Mouse (Mus musculus) neural tube, embryonic 14.5 days (tissue): ENCODE results near the gene Lama2. TPM values are rescaled to one million over a fixed set of nuclear protein-coding genes. Genes with fewer than 3 reads are reported as not detected.
A peak's percentile ranks its signal among the peaks of the same experiment; 100 is the strongest.

Experiments
- ATAC-seq: fragments of 200-750 bp; cut with Nextera tagmentation; 2 replicates; pipeline ENCODE4 v1.8.0; 2017; ENCODE audit warnings: low read depth, mild to moderate bottlenecking, moderate TSS enrichment, moderate library complexity
- H3K27ac ChIP-seq: fragments of 300-500 bp; sonication (generic); 2 replicates; pipeline ENCODE4 v1.5.1; 2014; ENCODE audit warnings: low read depth, mild to moderate bottlenecking, control low read depth, low read length, moderate library complexity, mixed read lengths
- H3K27me3 ChIP-seq: fragments of 300-500 bp; sonication (generic); 2 replicates; pipeline ENCODE4 v1.6.1; 2014; ENCODE audit warnings: low read length; ENCODE audit not compliant: control insufficient read depth, insufficient read depth
- H3K36me3 ChIP-seq: fragments of 300-500 bp; sonication (generic); 2 replicates; pipeline ENCODE4 v1.6.1; 2014; ENCODE audit warnings: low read length, mixed read lengths; ENCODE audit not compliant: control insufficient read depth, insufficient read depth
- H3K4me1 ChIP-seq: fragments of 300-500 bp; sonication (generic); 2 replicates; pipeline ENCODE4 v1.6.1; 2014; ENCODE audit warnings: low read length; ENCODE audit not compliant: control insufficient read depth, insufficient read depth
- H3K4me2 ChIP-seq: fragments of 300-500 bp; sonication (generic); 2 replicates; pipeline ENCODE4 v1.6.1; 2014; ENCODE audit warnings: mild to moderate bottlenecking, low read depth, low read length, control low read depth
- H3K4me3 ChIP-seq: fragments of 300-500 bp; sonication (generic); 2 replicates; pipeline ENCODE4 v1.5.1; 2014; ENCODE audit warnings: low read depth, low read length, control low read depth, mixed read lengths
- H3K9ac ChIP-seq: fragments of 300-500 bp; sonication (generic); replicated peaks from 2 replicates; pipeline ENCODE4 v1.6.1; 2014; ENCODE audit warnings: low read depth, mild to moderate bottlenecking, control low read depth, low read length, mixed read lengths
- H3K9me3 ChIP-seq: fragments of 300-500 bp; sonication (generic); 2 replicates; pipeline ENCODE4 v1.6.1; 2016; ENCODE audit warnings: low read length; ENCODE audit not compliant: control insufficient read depth
- WGBS: fragments of 180-500 bp; shearing (Covaris S2); extraction: QIAGEN DNeasy Blood & Tissue Kit; methylation state at CpG from one replicate; pipeline ENCODE4 v1.1.7; 2014; 5-methylcytosine and 5-hydroxymethylcytosine counted together
- polyA plus RNA-seq: library from polyadenylated mRNA; unstranded; fragments of >200 nt; fragmentation: Nextera tagmentation; extraction: Ambion mirVana; gene quantifications from 2 replicates; pipeline ENCODE4 v1.2.1, GENCODE M21; 2014

Gene Lama2
- polyA plus RNA-seq, 1 experiment from 2014 or later, result 0.86 TPM

- Histone ChIP-seq H3K9ac (no peak overlapping the region), H3K9me3 (no peaks in the 10 kb centered on the region), H3K4me2 (no peak overlapping the region), H3K4me1 (no peaks in the 10 kb centered on the region), H3K4me3 (no peak overlapping the region), H3K36me3 (no peaks in the 10 kb centered on the region), H3K27ac (no peak overlapping the region), H3K27me3 (no peaks in the 10 kb centered on the region)
- no peak for ATAC-seq
- 89% methylated on average over 2 of the region's 2 CpGs for WGBS
Observed at GRCm38 (mm10) chr10:27116938-27117647, 502.5 kb downstream of the Lama2 start.

DNA sequence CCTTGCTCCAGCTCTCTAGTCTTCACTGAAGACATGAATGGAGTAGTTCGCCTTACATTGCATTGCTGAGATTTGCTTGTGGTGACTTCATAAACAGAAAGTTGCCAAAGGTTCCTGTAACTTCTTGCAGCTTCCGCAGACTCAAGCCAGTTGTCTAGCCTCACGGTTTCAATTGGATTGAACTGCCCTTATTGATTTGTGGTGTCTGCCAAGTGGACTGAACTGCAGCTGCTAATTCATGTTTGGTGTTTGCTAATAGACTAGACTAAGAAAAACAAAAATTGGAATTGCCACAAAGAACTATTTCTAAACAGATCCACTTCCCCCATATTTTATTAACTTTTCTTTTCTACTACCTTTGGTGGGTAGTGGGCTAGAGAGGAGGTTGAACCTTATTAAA is 505.4 kb downstream of the Lama2 start:
- no peaks in the 10 kb centered on the region for H3K9me3 ChIP-seq
- no peaks in the 10 kb centered on the region for H3K4me1 ChIP-seq
- no peak overlapping the region for H3K9ac ChIP-seq
- H3K36me3 ChIP-seq, result no peaks in the 10 kb centered on the region
- H3K27ac ChIP-seq, result no peak overlapping the region
- ATAC-seq, result no peak
- H3K27me3 ChIP-seq, result no peaks in the 10 kb centered on the region
- no peak overlapping the region for H3K4me2 ChIP-seq
- no peak overlapping the region for H3K4me3 ChIP-seq
- 96% methylated on average over 3 of the region's 3 CpGs for WGBS

- 84% methylated on average over 5 of the region's 5 CpGs for WGBS
- Histone ChIP-seq H3K9ac (no peak overlapping the region), H3K4me2 (no peak overlapping the region), H3K27ac (no peak overlapping the region), H3K9me3 (no peaks in the 10 kb centered on the region; the same call in 1 of the 2 replicates), H3K4me3 (no peak overlapping the region), H3K27me3 (no peaks in the 10 kb centered on the region), H3K4me1 (no peaks in the 10 kb centered on the region), H3K36me3 (no peaks in the 10 kb centered on the region)
- no peak for ATAC-seq
Observed at GRCm38 (mm10) chr10:27103811-27104210, 515.7 kb downstream of the Lama2 start.

DNA sequence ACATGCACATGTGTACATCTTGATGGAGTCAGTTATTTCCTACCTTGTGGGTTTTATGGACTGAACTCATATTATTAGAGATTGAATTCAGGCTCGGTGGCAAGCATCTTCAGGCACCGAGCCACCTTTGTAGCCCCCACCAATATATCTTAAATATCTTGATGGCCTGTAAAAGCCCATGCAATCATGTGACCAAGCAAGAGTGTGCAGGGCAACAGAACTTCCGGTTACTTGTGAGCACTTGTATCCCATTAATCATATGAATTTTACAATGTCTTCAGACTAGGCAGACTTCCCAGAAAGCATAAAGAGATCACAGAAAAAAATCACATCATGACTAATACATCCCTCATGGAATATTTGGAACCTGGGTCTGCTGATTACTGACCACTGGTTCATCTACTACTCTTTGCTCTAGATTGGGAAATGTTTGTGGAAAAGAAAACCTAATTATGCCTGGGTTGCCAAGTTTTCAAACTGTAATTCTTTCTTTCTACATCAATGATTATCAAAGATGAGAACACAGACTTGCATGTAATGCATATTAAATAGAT is 517.7 kb downstream of the Lama2 start:
- Histone ChIP-seq H3K27me3 (no peaks in the 10 kb centered on the region), H3K9me3 (no peaks in the 10 kb centered on the region; the same call in 1 of the 2 replicates), H3K4me2 (no peak overlapping the region), H3K36me3 (no peaks in the 10 kb centered on the region), H3K27ac (no peak overlapping the region), H3K4me3 (no peak overlapping the region), H3K4me1 (no peaks in the 10 kb centered on the region), H3K9ac (no peak overlapping the region)
- no peak for ATAC-seq
- 79% methylated on average over 3 of the region's 3 CpGs for WGBS

DNA sequence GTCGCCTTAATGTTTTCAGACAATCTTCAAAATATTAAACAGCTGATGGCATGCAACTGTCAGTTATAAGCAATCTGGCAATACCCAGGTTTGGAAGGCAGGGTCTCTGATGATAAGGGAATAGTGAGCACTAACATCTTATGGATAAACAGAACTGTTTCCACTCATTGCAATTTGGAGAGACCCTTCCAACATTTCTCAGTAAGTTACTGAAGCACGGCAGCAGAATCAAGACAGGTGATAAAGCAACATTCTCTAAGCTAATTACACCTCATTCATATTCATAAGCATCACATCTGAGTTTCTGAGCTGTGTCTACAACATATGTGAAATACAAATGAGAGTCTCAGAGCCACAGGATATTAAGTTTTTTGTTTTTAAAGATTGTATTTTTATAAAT is 542.4 kb downstream of the Lama2 start:
- Histone ChIP-seq H3K4me2 (no peak overlapping the region), H3K4me1 (no peaks in the 10 kb centered on the region), H3K27me3 (no peaks in the 10 kb centered on the region), H3K27ac (no peak overlapping the region), H3K36me3 (no peaks in the 10 kb centered on the region), H3K9ac (no peak overlapping the region), H3K4me3 (no peak overlapping the region), H3K9me3 (no peaks in the 10 kb centered on the region)
- WGBS, result 58% methylated on average over 2 of the region's 2 CpGs
- ATAC-seq, result no peak; the same call in 1 of the 2 replicates

- H3K4me2 ChIP-seq, result no peak overlapping the region
- WGBS, result 90% methylated on average over 2 of the region's 2 CpGs
- H3K9me3 ChIP-seq, result no peaks in the 10 kb centered on the region
- no peak overlapping the region for H3K27ac ChIP-seq
- no peak for ATAC-seq
- no peaks in the 10 kb centered on the region for H3K36me3 ChIP-seq
- H3K27me3 ChIP-seq, result no peaks in the 10 kb centered on the region
- H3K4me1 ChIP-seq, result no peaks in the 10 kb centered on the region
- no peak overlapping the region for H3K9ac ChIP-seq
- no peak overlapping the region for H3K4me3 ChIP-seq
Observed at GRCm38 (mm10) chr10:27068794-27069435, 550.6 kb downstream of the Lama2 start.

DNA sequence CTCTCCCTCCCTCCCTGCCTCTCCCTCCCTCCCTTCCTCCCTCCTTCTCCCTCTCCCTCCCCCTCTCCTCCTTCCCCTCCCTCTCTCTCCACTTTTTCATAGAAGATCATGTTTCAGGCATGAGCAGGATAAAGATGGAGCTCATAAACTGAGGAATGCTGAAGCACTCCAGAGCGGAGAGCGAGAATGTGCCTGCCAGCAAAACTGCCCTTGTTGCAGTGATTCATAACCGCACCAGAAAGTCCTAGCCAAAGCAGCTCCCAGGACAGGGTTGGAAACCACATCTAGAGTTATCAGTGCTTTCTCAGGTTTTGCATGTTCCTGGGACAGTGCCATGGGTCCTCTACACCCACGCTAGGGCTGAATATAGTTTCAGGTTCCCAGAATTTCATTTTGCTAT is 555.9 kb downstream of the Lama2 start:
- no peak overlapping the region for H3K4me2 ChIP-seq
- WGBS, result 66% methylated on average over 4 of the region's 4 CpGs
- no peaks in the 10 kb centered on the region for H3K36me3 ChIP-seq
- no peaks in the 10 kb centered on the region for H3K9me3 ChIP-seq
- H3K4me1 ChIP-seq, result no peaks in the 10 kb centered on the region
- peak; percentile 61; the same call in 1 of the 2 replicates for ATAC-seq
- no peak overlapping the region for H3K4me3 ChIP-seq
- no peaks in the 10 kb centered on the region for H3K27me3 ChIP-seq
- H3K27ac ChIP-seq, result no peak overlapping the region
- no peak overlapping the region for H3K9ac ChIP-seq

- Histone ChIP-seq H3K27me3 (no peaks in the 10 kb centered on the region), H3K4me1 (no peaks in the 10 kb centered on the region), H3K4me3 (no peak overlapping the region), H3K4me2 (no peak overlapping the region), H3K9me3 (no peaks in the 10 kb centered on the region), H3K9ac (no peak overlapping the region), H3K27ac (no peak overlapping the region), H3K36me3 (no peaks in the 10 kb centered on the region)
- WGBS, result 56% methylated on average over 4 of the region's 4 CpGs
- no peak for ATAC-seq
Observed at GRCm38 (mm10) chr10:27054488-27054887, 565.1 kb downstream of the Lama2 start.

DNA sequence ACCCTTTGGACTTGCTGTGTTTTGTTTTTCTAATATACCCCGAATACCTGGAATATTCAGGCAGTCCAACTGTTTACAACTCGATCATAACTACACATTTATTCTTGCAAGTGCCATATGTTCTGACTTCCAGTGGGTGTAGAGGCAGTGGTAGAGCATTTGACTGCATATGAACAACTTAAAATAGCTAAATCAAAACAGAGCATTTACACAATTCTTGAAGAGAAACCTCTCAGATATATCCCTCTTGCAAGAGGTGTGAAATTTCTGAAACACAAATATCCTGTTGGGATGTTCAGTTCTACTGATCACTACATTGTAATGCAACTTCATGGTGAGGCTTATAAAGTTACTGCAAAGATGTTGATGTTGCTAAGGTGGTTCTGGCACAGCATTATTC is 572.4 kb downstream of the Lama2 start:
- 81% methylated on average over 2 of the region's 2 CpGs for WGBS
- no peak overlapping the region for H3K27ac ChIP-seq
- H3K9me3 ChIP-seq, result no peaks in the 10 kb centered on the region
- no peaks in the 10 kb centered on the region for H3K27me3 ChIP-seq
- H3K36me3 ChIP-seq, result no peaks in the 10 kb centered on the region
- no peak overlapping the region for H3K4me2 ChIP-seq
- H3K4me1 ChIP-seq, result no peaks in the 10 kb centered on the region
- no peak overlapping the region for H3K9ac ChIP-seq
- no peak overlapping the region for H3K4me3 ChIP-seq
- ATAC-seq, result no peak
